Mouse (Mus musculus): ENCODE measurements around the gene Tbx4. TPM values are rescaled to one million over a fixed set of nuclear protein-coding genes. Genes with fewer than 3 reads are reported as not detected.

Tbx4 gene
- polyA plus RNA-seq, 1 experiment: 80.4 TPM

DNA sequence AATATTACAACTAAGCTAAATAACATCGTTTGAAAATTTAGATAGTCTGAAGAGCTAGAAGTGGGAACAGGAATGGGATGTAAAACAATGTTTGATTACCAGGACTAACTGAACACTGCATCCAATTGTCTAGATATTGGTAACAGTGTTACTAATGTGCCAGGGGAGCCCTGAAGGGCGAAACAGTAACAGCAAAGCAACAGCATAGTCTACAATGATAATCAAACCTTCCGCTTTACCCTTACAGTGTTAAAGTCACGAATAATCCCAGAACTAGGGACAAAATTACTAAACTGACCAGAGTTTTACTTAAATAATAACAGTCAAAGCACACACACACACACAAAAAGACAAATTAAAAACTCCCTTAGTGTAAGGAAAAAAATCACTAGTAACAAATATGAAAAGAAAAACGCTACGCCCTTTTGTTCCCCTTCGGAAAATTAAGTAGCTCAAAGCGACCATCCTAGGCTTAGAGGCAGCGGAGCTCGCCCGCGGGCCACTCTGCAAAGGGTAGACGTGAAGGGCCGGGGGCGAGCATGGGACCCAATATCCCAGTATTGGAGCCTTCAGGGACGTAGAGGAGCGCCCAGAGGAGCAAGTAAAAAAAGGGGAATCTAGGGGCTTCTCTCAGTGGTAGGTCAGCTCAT lies 1.7 kb downstream of the Tbx4 start:
- Histone ChIP-seq H3K4me1 (ENCODE audit: control insufficient read depth, insufficient read depth, low read length) (peaks cover 2% of the 10 kb centered on the region; the same call in 1 of the 2 replicates), H3K4me3 (replicated peaks; ENCODE audit: extremely low read depth, low read depth, low read length) (peak overlapping the region; percentile 45)
- WGBS: 15% methylated on average over 17 of the region's 17 CpGs
- no peak for DNase-seq
- TF ChIP-seq CTCF (IDR thresholded peaks at IDR 0.05; ENCODE audit: insufficient read depth, low read length) (no peak), POLR2A (IDR thresholded peaks at IDR 0.05; ENCODE audit: borderline replicate concordance, extremely low read depth, low read depth, low read length) (no peak)

DNA sequence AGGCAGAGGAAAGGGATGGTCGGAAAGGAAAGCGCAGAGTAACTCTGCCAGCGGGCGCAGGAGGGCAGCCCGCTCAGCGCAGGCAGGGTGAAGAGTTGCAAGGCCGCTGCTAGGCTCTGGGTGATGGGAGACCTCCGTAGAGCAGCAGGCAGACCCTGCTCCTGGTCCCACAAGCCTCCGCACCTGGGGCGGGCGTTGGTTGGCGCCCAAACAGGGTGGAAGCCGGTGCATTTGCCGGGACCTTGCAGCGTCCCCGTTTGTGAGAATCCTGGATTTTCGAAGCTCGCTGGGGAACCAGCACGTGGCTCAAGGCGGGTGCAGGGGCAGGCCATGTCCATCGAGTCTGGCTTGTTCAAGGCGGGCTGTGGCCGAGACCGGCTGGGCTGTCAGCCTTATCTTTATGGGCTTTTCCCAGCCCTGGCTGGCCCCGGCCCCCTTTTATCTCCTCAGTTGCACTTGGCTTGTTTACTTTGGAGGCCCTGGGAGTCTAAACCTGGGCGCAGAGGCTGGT lies 2.3 kb downstream of the Tbx4 start:
- 9% methylated on average over 26 of the region's 26 CpGs for WGBS
- Histone ChIP-seq H3K4me3 (replicated peaks; ENCODE audit: extremely low read depth, low read depth, low read length) (peak overlapping the region; percentile 49), H3K4me1 (ENCODE audit: control insufficient read depth, insufficient read depth, low read length) (peaks cover 3% of the 10 kb centered on the region; the same call in 1 of the 2 replicates)
- TF ChIP-seq CTCF (IDR thresholded peaks at IDR 0.05; ENCODE audit: insufficient read depth, low read length): no peak
- no peak for TF ChIP-seq POLR2A (IDR thresholded peaks at IDR 0.05; ENCODE audit: borderline replicate concordance, extremely low read depth, low read depth, low read length)
- no peak for DNase-seq

DNA sequence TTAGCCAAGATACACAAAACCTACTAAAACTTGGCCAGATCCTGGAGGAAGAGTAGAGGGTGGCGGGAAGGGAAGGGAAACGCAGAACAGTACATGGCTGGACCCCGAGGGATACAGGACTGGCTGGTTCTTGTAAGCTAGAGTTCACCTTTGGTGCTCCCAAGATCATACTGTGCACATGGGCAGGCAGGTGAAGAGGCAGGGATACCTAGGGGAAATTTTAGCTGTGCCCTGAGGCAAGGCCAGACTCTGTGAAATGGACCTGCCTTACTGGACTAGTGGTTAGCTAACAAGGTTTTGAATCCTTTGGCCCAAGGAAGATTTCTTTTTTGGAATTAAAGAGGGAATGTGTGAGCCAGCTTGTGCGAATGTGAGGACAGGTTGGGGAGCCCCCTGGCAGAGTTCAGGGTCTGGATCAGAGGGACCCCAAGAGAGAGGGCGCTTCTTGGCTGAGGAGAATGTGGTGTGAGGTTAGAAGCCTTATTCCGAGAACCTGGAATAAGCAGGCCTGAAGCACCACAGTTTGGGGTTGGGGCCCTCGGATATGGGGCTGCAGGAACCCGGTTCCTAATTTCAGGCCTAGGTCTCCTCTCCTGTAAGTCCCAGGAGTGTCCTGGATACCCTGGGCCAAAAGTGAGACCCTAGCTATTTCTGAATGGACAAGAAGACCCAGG lies 3.0 kb downstream of the Tbx4 start:
- Histone ChIP-seq H3K4me3 (replicated peaks; ENCODE audit: extremely low read depth, low read depth, low read length) (peak overlapping the region; percentile 54), H3K4me1 (ENCODE audit: control insufficient read depth, insufficient read depth, low read length) (peaks cover 3% of the 10 kb centered on the region; the same call in 1 of the 2 replicates)
- DNase-seq: no peak

GRCm38 (mm10) chr11:85889730-85890562 lies 3.7 kb downstream of the Tbx4 start:
- Histone ChIP-seq H3K4me3 (replicated peaks; ENCODE audit: extremely low read depth, low read depth, low read length) (peak overlapping the region; percentile 36), H3K4me1 (ENCODE audit: control insufficient read depth, insufficient read depth, low read length) (peaks cover 7% of the 10 kb centered on the region)
- no peak for TF ChIP-seq CTCF (IDR thresholded peaks at IDR 0.05; ENCODE audit: insufficient read depth, low read length)
- peak; percentile 28; the same call in 1 of the 2 replicates for TF ChIP-seq POLR2A (IDR thresholded peaks at IDR 0.05; ENCODE audit: borderline replicate concordance, extremely low read depth, low read depth, low read length)
- DNase-seq: no peak
- WGBS: 11% methylated on average over 47 of the region's 47 CpGs

More for the DNA sequence above, 3.0 kb downstream of the Tbx4 start:
- TF ChIP-seq POLR2A (IDR thresholded peaks at IDR 0.05; ENCODE audit: borderline replicate concordance, extremely low read depth, low read depth, low read length): no peak; the same call in 1 of the 2 replicates
- TF ChIP-seq CTCF (IDR thresholded peaks at IDR 0.05; ENCODE audit: insufficient read depth, low read length): no peak
- 56% methylated on average over 8 of the region's 8 CpGs for WGBS

DNA sequence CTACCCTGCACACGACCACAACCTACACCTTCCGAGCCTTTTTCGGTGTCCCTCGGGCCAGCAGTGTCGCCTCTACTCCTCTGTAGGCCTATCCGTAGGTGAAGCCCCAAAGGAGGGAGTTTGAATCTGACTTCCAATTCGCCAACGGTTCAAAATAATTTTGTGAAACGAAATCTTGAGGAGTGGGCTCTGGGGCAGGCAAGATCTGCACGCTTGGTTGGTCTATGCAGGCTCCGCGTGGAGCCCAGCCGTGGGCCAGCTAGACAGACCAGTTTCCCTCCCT lies 4.3 kb downstream of the Tbx4 start:
- 15% methylated on average over 13 of the region's 13 CpGs for WGBS
- TF ChIP-seq POLR2A (IDR thresholded peaks at IDR 0.05; ENCODE audit: borderline replicate concordance, extremely low read depth, low read depth, low read length) (no peak), CTCF (IDR thresholded peaks at IDR 0.05; ENCODE audit: insufficient read depth, low read length) (no peak)
- peaks cover 7% of the 10 kb centered on the region for H3K4me1 ChIP-seq (ENCODE audit: control insufficient read depth, insufficient read depth, low read length)
- peak overlapping the region; percentile 36 for H3K4me3 ChIP-seq (replicated peaks; ENCODE audit: extremely low read depth, low read depth, low read length)
- DNase-seq: no peak

GRCm38 (mm10) chr11:85891010-85891691 lies 4.9 kb downstream of the Tbx4 start:
- no peak for DNase-seq
- TF ChIP-seq CTCF (IDR thresholded peaks at IDR 0.05; ENCODE audit: insufficient read depth, low read length) (no peak), POLR2A (IDR thresholded peaks at IDR 0.05; ENCODE audit: borderline replicate concordance, extremely low read depth, low read depth, low read length) (0 out of 2 replicates have a peak, but pooled peaks have one; percentile 20)
- Histone ChIP-seq H3K4me1 (ENCODE audit: control insufficient read depth, insufficient read depth, low read length) (peaks cover 7% of the 10 kb centered on the region), H3K4me3 (replicated peaks; ENCODE audit: extremely low read depth, low read depth, low read length) (peak overlapping the region; percentile 36)
- WGBS: 13% methylated on average over 12 of the region's 13 CpGs

DNA sequence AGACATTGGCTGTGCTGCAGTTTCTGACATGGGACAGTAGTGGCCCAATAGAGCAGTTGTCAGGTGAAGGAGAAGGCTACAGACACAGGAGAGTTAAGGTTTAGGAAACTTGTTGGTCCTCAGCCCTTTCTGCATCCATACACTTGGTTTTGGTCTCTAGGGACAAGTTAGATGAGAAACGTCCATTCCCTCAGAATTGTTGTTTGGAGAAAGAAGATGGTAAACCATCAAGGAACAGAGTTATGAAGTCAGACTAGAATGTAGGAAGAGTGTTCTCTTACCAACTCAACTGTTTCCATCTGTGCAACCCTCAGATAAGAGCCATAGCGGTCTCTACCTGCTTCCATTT lies 5.4 kb downstream of the Tbx4 start:
- Histone ChIP-seq H3K4me3 (replicated peaks; ENCODE audit: extremely low read depth, low read depth, low read length) (peak overlapping the region; percentile 36), H3K4me1 (ENCODE audit: control insufficient read depth, insufficient read depth, low read length) (peaks cover 7% of the 10 kb centered on the region)
- WGBS: 25% methylated on average over 2 of the region's 2 CpGs
- DNase-seq: no peak
- no peak for TF ChIP-seq POLR2A (IDR thresholded peaks at IDR 0.05; ENCODE audit: borderline replicate concordance, extremely low read depth, low read depth, low read length)
- TF ChIP-seq CTCF (IDR thresholded peaks at IDR 0.05; ENCODE audit: insufficient read depth, low read length): no peak

GRCm38 (mm10) chr11:85892771-85893170 lies 6.5 kb downstream of the Tbx4 start:
- 11% methylated on average over 6 of the region's 6 CpGs for WGBS
- H3K4me3 ChIP-seq (replicated peaks; ENCODE audit: extremely low read depth, low read depth, low read length): no peak overlapping the region
- TF ChIP-seq POLR2A (IDR thresholded peaks at IDR 0.05; ENCODE audit: borderline replicate concordance, extremely low read depth, low read depth, low read length): 0 out of 2 replicates have a peak, but pooled peaks have one; percentile 9
- TF ChIP-seq CTCF (IDR thresholded peaks at IDR 0.05; ENCODE audit: insufficient read depth, low read length): no peak
- no peak for DNase-seq
- H3K4me1 ChIP-seq (ENCODE audit: control insufficient read depth, insufficient read depth, low read length): peaks cover 7% of the 10 kb centered on the region
